Mouse (Mus musculus) heart, postnatal 0 days (tissue): ENCODE data around the gene Smim20.

Experiments used
- CTCF ChIP-seq: IDR thresholded peaks from 2 replicates; pipeline ENCODE4 v1.5.1; 2016; ENCODE audit warnings: antibody characterized with exemption, control low read depth, low read depth
- EP300 ChIP-seq: IDR thresholded peaks from 2 replicates; pipeline ENCODE4 v1.6.1; 2016; ENCODE audit warnings: antibody characterized with exemption, low read depth

DNA sequence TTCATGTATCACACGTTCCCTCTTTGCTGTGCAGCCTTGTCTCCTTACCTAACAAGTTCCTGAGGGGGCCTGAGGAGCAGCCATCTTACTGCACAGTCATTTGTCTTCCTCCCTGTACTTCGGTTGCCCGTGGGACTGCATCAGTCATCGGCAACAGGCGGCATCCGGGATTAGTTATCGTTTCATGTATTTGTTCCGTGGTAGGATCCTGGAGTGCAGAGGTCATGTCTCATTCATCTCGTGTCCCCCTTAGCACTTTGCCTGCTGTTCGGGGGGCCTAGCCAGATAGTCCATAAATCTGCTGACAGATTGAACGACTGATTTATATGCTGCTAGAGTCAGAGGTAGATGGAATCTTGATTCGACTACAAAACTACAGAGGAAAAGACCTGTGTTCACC lies 1.1 kb upstream of the Smim20 start:
- no peak for TF ChIP-seq CTCF
- no peak for TF ChIP-seq EP300
